Mouse (Mus musculus) heart, embryonic 14.5 days (tissue): ENCODE data around the gene Birc7. TPM values are rescaled to one million over a fixed set of nuclear protein-coding genes. Genes with fewer than 3 reads are reported as not detected.

Experiments
- ATAC-seq: fragments of 200-750 bp; cut with Nextera tagmentation; 2 replicates; pipeline ENCODE4 v1.8.0; 2017; ENCODE audit warnings: low read depth, moderate TSS enrichment; ENCODE audit not compliant: insufficient number of reproducible peaks, insufficient read depth, low FRiP score
- H3K27ac ChIP-seq, 2 experiments: fragments of 200-500 bp in 1 of 2; fragments of 300-500 bp in 1 of 2; sonication (generic) in 1 of 2; replicated peaks in 1 of 2; 2 replicates each; pipeline ENCODE4 v1.5.1; 2012 to 2014; ENCODE audit warnings: low read depth in 2 of 2, low read length in 2 of 2, control low read depth in 1 of 2, mild to moderate bottlenecking in 1 of 2, mixed read lengths in 1 of 2; ENCODE audit not compliant: control insufficient read depth in 1 of 2, insufficient read depth in 1 of 2
- H3K27me3 ChIP-seq: fragments of 300-500 bp; sonication (generic); 2 replicates; pipeline ENCODE4 v1.6.1; 2014; ENCODE audit warnings: mild to moderate bottlenecking, low read length, control low read depth; ENCODE audit not compliant: control insufficient read depth, insufficient read depth
- H3K36me3 ChIP-seq: fragments of 300-500 bp; sonication (generic); 2 replicates; pipeline ENCODE4 v1.6.1; 2014; ENCODE audit warnings: mild to moderate bottlenecking, control low read depth, low read length, mixed read lengths; ENCODE audit not compliant: control insufficient read depth, insufficient read depth
- H3K4me1 ChIP-seq, 2 experiments: fragments of 200-500 bp in 1 of 2; fragments of 300-500 bp in 1 of 2; sonication (generic) in 1 of 2; 2 replicates each; pipeline ENCODE4 v1.6.1; 2012 to 2014; ENCODE audit warnings: low read length in 2 of 2, control low read depth in 1 of 2, mixed read lengths in 1 of 2; ENCODE audit not compliant: control insufficient read depth in 2 of 2, insufficient read depth in 2 of 2
- H3K4me2 ChIP-seq: fragments of 300-500 bp; sonication (generic); 2 replicates; pipeline ENCODE4 v1.6.1; 2014; ENCODE audit warnings: mild to moderate bottlenecking, low read length
- H3K4me3 ChIP-seq, 2 experiments: fragments of 200-500 bp in 1 of 2; fragments of 300-500 bp in 1 of 2; sonication (generic) in 1 of 2; 2 replicates each; pipeline ENCODE4 v1.5.1; 2012 to 2014; ENCODE audit warnings: low read length in 2 of 2, mild to moderate bottlenecking in 2 of 2, control low read depth in 1 of 2, low read depth in 1 of 2, moderate library complexity in 1 of 2; ENCODE audit not compliant: control insufficient read depth in 1 of 2, insufficient read depth in 1 of 2
- H3K9ac ChIP-seq: fragments of 300-500 bp; sonication (generic); 2 replicates; pipeline ENCODE4 v1.6.1; 2014; ENCODE audit warnings: mild to moderate bottlenecking, low read length
- H3K9me3 ChIP-seq: fragments of 300-500 bp; sonication (generic); 2 replicates; pipeline ENCODE4 v1.6.1; 2016; ENCODE audit warnings: low read length, control low read depth; ENCODE audit not compliant: control insufficient read depth
- WGBS: fragments of 180-500 bp; shearing (Covaris S2); extraction: QIAGEN DNeasy Blood & Tissue Kit; methylation state at CpG from one replicate; pipeline ENCODE4 v1.1.7; 2014; 5-methylcytosine and 5-hydroxymethylcytosine counted together
- polyA plus RNA-seq: library from polyadenylated mRNA; unstranded; fragments of >200 nt; fragmentation: Nextera tagmentation; extraction: Ambion mirVana; gene quantifications from 2 replicates; pipeline ENCODE4 v1.2.1, GENCODE M21; 2014

The Birc7 gene
- polyA plus RNA-seq, 1 experiment from 2014 or later = not detected

DNA sequence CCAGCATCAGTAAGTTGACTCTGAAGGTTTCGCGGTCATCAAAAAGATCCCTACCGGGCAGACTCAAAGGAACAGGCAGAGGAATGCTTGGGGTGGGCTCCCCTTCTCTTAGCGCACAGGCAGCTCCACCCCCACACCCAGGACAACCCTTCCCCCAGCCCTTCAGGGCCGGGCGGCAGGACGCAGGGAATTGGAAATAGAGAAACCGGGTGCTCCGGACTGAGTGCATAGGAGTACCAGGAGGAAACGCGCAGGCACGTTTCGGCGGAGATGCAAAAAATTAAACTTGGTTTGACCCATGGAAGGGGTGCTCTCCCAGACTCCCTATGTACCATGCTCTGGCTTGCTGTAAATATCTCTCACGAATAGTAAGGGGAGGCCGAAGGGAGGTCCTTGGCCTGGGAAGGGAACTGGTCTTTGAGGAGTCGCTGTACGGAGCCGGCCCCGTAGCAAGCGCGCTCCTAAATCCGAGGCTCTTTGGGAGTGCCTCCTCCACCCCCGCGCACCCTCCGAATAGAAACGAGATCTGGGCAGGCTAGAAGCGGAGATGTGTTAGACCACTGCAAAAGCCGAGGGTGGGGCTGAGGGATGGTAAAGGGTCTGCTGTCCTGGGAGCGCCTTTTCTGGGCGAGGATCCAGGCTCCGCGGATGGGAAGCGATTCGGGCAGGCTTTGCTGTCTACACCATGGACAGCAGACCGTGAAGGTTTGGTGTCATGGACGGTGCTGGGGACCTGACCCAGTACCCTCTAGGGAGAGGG lies 37.6 kb upstream of the Birc7 start:
- H3K4me3 ChIP-seq = 0 out of 4 replicates have a peak overlapping the region, but pooled peaks of 1 of the 2 experiments have one; percentile 8
- WGBS = 2% methylated on average over 37 of the region's 37 CpGs
- H3K36me3 ChIP-seq = no peaks in the 10 kb centered on the region
- no peak overlapping the region for H3K9ac ChIP-seq
- peaks cover 96% of the 10 kb centered on the region for H3K27me3 ChIP-seq
- H3K9me3 ChIP-seq = no peaks in the 10 kb centered on the region
- no peak overlapping the region for H3K27ac ChIP-seq
- H3K4me2 ChIP-seq = no peak overlapping the region
- ATAC-seq = no peak
- H3K4me1 ChIP-seq = peaks cover 5 to 19% of the 10 kb centered on the region in 2 experiments; a peak in 3 of 4 replicates

DNA sequence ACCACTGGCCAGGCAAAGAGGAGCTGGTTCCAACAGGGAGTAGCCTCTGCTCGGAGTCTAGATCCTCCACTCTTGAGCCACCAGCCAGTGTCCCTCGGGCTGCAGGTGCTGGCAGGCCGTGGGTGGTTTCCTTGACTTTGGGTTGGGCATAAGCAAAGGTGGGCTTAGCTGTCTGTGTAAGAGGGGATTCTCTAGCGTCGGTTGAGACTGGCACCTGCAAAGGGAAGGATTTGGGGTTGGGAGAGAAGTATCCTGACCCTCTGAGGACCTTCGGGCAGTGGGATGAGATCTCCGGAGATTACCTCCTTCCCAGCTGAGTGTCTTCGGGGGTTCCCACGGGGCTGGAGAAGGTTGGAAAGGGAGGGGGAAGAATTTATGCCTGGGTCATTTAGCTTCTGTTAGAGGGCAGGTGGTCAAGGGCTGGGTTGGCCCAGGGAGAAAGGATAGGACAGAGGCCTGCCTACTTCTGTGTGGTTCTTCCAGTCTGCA lies 36.9 kb upstream of the Birc7 start:
- no peak for ATAC-seq
- H3K9me3 ChIP-seq = no peaks in the 10 kb centered on the region
- H3K4me2 ChIP-seq = no peak overlapping the region
- H3K27me3 ChIP-seq = peaks cover 100% of the 10 kb centered on the region
- no peak overlapping the region for H3K27ac ChIP-seq
- no peaks in the 10 kb centered on the region for H3K36me3 ChIP-seq
- H3K4me1 ChIP-seq = peaks cover 5 to 19% of the 10 kb centered on the region in 2 experiments; a peak in 3 of 4 replicates
- no peak overlapping the region for H3K9ac ChIP-seq
- WGBS = 18% methylated on average over 9 of the region's 9 CpGs
- 0 out of 4 replicates have a peak overlapping the region, but pooled peaks of 1 of the 2 experiments have one; percentile 8 for H3K4me3 ChIP-seq

DNA sequence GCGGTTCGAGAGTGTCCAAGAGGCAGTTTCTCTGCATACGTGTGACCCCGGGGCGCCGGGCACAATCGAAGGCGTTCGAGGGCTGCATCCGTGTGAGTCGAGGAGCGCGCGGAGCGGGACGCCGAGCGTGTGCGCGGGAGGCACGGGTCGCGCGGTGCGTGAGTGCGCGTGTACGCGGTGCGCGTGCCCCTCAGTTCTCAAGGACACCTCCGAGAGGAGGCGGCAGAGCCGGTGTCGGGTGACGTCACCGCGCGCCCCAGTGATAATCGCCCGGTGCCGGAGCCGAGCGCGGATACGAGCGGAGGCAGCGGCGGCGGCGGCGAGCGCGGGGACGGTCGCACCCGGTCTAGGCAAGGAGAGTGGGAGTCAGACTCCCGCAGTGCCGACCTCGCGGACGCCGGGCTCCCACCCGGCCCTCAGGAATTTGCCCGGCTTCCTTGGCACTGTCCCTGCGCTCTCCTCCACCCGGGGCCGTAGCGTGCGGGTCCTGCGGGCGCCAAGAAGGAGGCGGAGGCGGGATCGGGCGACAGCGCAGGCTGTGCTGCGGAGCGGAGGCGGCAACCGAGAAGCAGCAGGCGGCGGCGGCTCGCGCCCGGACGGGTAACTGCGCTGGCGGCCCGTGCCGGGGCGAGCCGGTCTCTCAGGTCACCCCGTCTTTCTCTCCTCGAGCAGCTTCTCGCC lies 35.8 kb upstream of the Birc7 start:
- no peak for ATAC-seq
- Histone ChIP-seq H3K36me3 (no peaks in the 10 kb centered on the region), H3K27me3 (peaks cover 97% of the 10 kb centered on the region), H3K4me2 (peak overlapping the region; percentile 85), H3K4me1 (peaks cover 5 to 19% of the 10 kb centered on the region in 2 experiments; a peak in 3 of 4 replicates), H3K4me3 (peak overlapping the region; percentile 36 to 47), H3K9ac (no peak overlapping the region), H3K27ac (no peak overlapping the region), H3K9me3 (no peaks in the 10 kb centered on the region)
- under 1% methylated on average over 87 of the region's 97 CpGs for whole genome bisulfite sequencing

DNA sequence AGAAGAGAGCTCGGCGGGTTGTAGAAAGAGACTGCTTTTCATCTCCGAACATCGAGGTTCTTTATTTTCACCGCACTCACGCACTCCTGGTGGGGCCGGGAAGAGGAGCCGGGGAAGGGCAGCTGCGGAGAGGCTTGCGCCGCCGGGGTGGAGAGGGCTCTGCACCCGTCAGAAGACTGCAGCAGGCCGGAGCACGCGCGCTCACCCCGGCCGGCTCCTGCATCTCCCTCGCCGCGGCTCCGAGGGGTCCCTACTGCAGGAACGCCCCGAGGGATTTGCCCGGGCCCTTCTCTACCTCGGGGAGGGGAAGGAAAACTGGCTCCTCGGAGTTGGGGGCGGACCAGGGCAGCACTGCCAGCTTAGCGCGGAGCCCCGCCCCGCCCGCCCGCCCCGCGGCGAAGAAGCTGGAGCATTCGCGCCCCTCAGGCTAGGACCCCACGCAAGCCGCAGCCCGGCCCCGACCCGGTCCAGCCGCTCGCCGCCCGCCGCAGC lies 35.2 kb upstream of the Birc7 start:
- Histone ChIP-seq H3K4me2 (peak overlapping the region; percentile 85), H3K27ac (no peak overlapping the region), H3K27me3 (peaks cover 92% of the 10 kb centered on the region), H3K9me3 (no peaks in the 10 kb centered on the region), H3K4me3 (peak overlapping the region; percentile 36 to 47), H3K36me3 (no peaks in the 10 kb centered on the region), H3K9ac (no peak overlapping the region), H3K4me1 (peaks cover 5 to 19% of the 10 kb centered on the region in 2 experiments; a peak in 3 of 4 replicates)
- WGBS = under 1% methylated on average over 45 of the region's 50 CpGs
- ATAC-seq = no peak

GRCm38 (mm10) chr2:180894029-180894623 lies 34.7 kb upstream of the Birc7 start:
- H3K36me3 ChIP-seq = no peaks in the 10 kb centered on the region
- under 1% methylated on average over 56 of the region's 57 CpGs for WGBS
- H3K4me3 ChIP-seq = peak overlapping the region; percentile 19 to 47
- H3K9me3 ChIP-seq = no peaks in the 10 kb centered on the region
- no peak overlapping the region for H3K9ac ChIP-seq
- peaks cover 87% of the 10 kb centered on the region for H3K27me3 ChIP-seq
- no peak for ATAC-seq
- peak overlapping the region; percentile 85 for H3K4me2 ChIP-seq
- peaks cover 5 to 19% of the 10 kb centered on the region in 2 experiments; a peak in 3 of 4 replicates for H3K4me1 ChIP-seq
- H3K27ac ChIP-seq = no peak overlapping the region

- Histone ChIP-seq H3K4me2 (peak overlapping the region; percentile 85), H3K9ac (no peak overlapping the region), H3K9me3 (no peaks in the 10 kb centered on the region), H3K27ac (no peak overlapping the region), H3K36me3 (no peaks in the 10 kb centered on the region), H3K27me3 (peaks cover 81% of the 10 kb centered on the region), H3K4me1 (peaks cover 5 to 19% of the 10 kb centered on the region in 2 experiments; a peak in 3 of 4 replicates), H3K4me3 (peak overlapping the region in 1 of 2 experiments; percentile 47; a peak in 1 of 4 replicates)
- 4% methylated on average over 13 of the region's 13 CpGs for WGBS
- no peak for ATAC-seq
Observed at GRCm38 (mm10) chr2:180894734-180895133, 34.1 kb upstream of the Birc7 start.

DNA sequence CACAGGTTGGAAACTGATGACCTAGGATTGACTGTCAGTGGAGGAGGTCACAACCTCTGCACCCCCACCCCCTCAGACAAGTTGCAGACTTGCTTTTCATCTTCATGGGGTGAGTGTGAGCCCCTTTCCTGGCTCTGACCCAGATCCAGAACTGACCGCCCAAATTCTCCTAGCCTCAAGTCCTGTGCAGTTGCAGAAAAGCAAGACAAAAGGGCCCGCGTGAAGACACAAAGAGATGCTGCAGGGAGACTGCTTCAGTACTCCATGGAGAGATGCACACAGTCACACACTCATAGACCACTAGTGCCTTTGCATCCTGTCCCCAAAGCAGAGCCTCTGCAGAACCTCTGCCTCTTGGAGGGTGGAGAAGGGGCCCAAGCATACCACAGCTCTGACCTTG lies 33.5 kb upstream of the Birc7 start:
- 74% methylated on average over 3 of the region's 3 CpGs for WGBS
- no peak for ATAC-seq
- no peaks in the 10 kb centered on the region for H3K9me3 ChIP-seq
- no peak overlapping the region for H3K4me2 ChIP-seq
- H3K27me3 ChIP-seq = peaks cover 75% of the 10 kb centered on the region
- no peak overlapping the region for H3K9ac ChIP-seq
- H3K36me3 ChIP-seq = no peaks in the 10 kb centered on the region
- H3K4me3 ChIP-seq = no peak overlapping the region
- H3K4me1 ChIP-seq = peaks cover 5 to 19% of the 10 kb centered on the region in 2 experiments; a peak in 3 of 4 replicates
- H3K27ac ChIP-seq = no peak overlapping the region
